Mouse (Mus musculus) frontal cortex, adult 2 months (tissue): ENCODE results near the gene Zbtb18. TPM values are rescaled to one million over a fixed set of nuclear protein-coding genes. Genes with fewer than 3 reads are reported as not detected.

Source experiments
- DNase-seq, 2 experiments: peaks; one replicate each; pipeline ENCODE4 v3.0.0; 2022; ENCODE audit warnings: low spot score in 1 of 2; ENCODE audit errors: extremely low spot score in 1 of 2
- polyA plus RNA-seq: library from polyadenylated mRNA; depleted of rRNA; stranded (reverse); fragments of >200 nt; gene quantifications from 2 replicates; pipeline ENCODE4 v1.2.3, GENCODE M21; 2012; rRNA removed

Zbtb18 gene
- polyA plus RNA-seq: 77.6 and 96.1 TPM in 2 replicates

DNA sequence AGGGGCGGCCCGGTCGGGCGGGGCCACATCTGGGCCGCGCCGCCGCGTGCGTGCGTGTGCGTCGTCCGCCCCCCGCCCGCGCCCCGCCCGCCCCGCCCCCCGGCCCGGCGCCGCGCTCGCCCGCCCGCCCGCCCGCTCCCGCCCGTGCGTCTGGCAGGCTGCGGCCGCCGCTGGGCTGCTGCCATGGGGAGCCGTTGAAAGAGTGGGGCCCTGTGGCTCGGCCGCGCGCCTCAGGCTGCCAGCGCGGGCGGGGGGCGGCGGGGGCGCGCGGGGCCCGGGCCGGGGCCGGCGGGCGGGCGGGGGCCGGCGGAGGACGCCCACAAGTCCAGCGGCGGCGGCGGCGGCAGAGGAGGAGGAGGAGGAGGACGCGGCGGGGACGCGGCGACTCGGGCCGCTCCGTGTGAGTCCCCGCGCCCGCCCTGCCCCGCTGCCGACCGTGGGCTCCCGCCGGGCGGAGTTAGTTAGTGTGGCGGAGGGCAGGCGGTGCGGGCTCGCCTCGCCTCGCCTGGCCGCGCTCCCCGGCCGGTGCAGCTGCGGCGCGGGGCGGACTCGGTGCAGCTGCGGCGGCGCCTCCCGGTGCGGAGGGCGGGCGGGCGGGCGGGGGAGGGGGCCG is at the start of gene Zbtb18:
Gene Zbtb18, plus strand, starts transcription at position 156 of the 613 bp plus-strand sequence.
- no peak for DNase-seq

DNA sequence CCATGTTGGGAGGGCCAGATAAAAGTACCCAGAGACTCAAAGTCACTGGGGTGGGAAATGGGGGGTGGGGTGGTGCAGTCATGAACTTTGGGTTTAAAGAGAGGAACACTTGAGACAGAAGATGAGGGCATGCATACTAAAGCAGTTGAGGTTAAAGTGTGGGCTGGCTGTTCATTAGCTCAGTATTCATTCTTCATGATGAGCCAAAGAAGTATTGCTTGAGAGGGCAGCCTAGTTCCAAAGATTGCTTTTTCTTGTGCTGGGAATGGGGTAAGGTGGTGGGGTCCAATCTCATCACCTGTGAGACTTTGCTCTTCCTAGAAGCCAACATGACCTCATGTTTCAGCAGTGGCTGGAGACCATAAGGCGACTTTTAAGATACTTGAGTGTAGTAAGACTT is 44.7 kb upstream of the Zbtb18 start:
- DNase-seq: no peak

DNA sequence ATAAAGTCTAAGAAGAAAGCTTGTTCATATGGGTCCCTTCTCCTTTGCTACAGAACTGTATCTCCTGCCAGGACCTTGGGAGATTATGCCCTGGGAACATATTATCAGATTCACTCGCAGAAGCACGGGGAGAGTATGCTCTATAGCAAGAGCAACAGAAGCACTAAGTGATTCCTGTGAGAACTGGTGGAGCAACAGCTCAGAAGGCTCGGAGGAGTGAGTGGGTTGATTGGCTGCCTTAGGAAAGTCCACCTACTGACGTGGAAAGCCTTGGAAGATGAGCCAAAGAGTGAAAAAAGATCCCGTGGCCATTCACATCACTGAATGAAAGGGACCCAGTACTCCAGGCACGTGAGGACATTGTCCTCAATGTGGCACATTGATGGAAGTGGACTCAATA is 37.0 kb upstream of the Zbtb18 start:
- peak in 1 of 2 experiments; percentile 66 for DNase-seq

DNA sequence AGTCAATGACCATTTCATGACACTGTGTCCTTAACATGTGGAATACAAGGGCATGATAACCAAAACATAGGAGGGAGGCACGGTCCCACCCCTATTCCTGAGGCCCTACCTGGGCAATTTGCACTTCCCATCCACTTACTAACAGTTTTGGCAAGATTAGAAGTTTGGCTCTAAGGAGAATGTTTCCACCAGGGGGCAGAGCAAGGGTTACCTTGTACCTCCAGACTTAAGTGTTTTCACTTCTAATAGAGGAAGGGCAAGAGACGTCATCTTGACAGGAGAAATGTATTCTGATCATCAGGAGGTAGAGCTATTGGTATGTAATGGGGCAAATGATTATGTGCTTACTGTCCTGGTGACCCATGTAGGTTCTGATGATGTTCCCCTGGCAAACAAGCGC is 33.5 kb upstream of the Zbtb18 start:
- DNase-seq: no peak

DNA sequence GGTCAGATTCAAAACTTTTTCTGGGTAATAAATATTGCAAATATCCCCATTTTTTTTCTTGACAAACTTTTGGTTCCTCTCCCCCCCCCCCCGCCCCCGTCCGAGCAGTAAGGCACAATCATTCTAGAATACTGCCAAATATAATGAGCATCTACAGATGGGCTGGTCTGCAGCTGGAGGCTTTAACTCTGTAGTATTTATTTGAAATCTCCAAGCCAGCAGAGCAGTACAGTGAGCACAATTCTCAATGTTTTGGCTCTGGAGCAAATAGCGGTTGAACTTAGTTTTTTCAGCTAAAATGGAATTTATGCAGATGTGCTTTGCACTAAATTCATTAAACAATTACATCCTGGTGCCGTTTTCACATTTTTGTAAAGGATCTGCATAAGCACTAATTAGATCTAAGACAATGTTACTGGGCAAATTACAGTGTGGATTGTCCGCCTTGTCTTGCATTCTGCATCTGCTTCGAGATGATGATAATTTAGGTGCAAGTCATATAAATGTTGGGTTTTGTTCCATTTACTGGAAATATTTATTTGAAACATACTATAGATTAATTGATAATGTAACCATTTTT is 31.3 kb upstream of the Zbtb18 start:
- no peak for DNase-seq

DNA sequence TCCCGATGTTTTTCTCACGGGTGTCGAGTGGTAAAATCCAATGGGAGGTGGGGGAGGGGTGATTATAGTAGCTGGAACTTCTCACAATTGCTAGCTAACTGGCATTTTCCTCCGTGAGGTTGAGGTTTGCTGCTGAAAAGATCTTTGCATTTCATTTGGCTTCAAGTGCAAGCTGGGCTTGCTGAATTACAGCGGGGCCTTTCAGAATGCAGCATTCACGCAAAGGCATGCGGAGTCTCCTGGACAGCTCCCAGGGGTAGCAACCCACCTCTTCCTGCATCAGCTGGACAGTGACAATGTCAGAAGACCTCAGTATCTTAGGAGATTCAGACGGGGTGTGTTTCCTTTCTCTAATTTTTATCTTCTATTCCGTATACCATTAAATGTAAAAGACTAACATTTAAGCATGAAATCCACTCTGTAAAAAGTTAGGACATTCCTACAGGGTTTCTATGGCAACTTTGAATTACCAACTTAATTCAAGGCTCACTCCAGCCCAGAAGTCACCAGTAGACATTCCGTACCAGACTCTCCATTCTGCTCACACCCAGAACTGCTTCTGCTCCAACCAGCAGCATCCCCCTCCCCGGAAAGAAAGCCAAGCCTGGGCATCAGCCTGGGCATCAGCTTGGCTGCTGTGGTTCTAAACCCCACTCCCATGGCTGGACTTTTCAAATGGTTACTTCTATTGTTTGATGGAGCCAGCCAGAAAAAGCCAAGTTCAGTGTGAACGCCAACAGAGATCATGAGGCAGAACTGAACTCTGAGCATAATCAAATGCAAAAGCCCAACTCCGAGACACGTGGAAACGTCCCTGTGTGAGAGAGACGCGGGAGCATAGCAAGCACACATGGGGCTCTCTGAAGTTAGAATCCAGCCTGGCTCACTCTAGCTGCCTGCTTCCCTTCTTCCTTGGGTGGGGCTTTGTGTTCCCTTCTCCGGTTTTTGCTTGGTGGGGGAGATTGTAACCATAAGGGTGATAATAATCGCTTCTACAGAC is 30.5 kb upstream of the Zbtb18 start:
- no peak for DNase-seq

DNA sequence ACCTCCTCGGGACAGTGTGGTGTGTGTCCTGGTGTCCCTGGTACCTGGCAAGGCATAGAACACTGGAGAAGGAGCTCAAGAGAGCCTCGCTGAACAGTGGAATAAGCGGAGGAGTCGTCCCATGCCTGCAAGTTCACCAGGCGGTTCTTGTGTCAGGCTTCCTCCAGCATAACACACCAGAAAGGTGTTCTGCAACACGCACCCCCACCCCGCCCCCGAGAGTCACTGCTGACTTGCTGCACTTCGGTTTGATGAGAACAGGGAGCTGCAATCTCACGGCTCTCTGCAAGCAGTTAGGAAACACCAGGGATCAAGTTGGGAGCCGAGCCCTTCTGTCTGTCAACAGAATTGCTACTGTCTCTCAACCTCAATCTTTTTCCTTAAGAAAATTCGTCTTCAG is 22.8 kb upstream of the Zbtb18 start:
- no peak for DNase-seq

DNA sequence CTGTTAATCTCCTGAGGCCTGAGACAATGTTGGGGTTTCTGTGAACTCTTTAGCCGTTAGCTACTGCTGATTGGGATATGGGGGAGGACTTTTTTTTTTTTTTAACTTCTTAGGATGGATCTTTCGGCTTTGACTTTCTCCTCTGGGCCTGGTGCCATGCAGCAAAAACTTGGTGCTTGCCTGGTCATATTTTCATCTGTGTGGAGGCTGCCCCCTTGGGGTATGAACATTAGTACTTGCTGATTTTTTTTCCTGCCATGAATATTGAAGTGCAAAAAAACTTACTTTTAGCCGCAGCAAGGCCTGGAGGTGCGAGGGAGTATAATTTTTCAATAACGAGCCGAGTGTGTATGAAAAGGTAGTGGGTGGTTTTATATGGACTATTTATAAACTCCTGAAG is 22.0 kb upstream of the Zbtb18 start:
- DNase-seq: peak in 1 of 2 experiments; percentile 53

DNA sequence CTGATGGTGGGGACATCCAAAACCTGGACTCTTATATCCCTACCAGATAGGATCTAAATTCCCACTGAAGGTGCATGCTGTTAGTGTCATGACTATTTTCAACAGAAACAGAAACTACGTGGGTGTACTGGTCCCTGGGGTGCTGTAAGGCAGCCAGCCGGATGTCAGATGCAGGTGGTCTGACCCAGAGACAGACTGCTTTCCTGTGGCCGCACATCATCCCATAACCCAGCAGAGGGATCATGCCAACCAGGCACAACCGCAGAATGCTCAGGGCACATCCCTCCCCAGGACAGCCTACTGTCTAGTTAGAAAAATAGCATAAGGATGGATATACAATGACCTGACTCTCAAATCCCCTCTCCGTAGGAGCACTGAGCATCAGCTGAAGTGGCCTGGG is 14.3 kb upstream of the Zbtb18 start:
- DNase-seq: no peak

DNA sequence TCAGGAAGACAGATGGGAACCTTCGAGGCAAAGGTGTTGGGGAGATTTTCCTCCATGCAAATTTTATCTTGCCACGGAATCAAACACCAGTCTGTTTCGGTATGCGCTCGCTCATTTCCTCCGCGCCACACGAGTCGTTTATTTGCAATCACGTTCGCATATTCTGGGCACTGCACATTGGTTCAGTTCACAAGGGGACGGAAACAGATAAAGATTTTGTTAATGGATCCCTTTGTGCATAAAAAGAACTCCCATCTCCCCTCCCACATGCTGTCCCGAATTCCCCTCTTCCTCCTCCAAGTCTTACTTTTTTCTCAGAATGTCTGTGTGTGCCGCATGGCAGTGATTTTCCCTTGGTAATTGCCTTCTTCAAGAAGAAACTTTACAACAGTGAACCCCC is 13.8 kb upstream of the Zbtb18 start:
- no peak for DNase-seq

DNA sequence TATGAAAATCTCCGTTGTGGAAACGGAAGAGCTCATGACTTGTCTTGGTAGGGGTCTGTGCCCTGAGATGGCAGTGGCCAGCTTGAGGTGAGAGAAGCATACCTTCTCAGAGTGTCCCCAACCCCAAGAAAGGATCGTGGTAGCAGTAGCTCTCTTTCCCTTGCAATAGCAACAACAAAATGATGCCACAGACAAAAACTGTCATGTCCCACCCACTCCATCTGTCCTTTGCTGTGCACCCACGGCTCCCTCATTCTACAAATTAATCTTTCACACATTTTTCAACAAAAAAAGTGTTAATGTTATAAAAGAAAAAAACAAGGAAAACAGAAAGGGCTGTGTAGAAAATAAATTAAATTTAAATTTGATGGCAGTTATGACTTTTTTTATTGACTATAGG is 13.1 kb upstream of the Zbtb18 start:
- no peak for DNase-seq

DNA sequence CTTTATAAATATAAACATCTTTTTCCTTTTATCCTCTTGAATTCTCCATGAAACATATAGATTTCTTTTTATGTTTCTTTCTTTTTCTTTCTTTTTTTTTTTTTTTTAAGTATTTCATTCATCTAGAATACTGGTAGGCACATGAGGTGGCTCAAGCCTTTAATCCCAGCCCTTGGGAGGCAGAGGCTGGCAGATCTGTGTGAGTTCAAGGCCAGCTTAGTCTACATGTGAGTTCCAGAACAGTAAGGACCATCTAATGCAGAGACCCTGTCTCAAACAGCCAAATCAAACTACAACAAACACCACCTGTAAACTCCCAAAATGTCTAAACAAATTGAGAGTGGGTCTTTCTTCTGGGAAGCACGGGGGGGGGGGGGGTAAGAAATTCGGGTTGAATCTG is 1.7 kb upstream of the Zbtb18 start:
- DNase-seq: no peak

DNA sequence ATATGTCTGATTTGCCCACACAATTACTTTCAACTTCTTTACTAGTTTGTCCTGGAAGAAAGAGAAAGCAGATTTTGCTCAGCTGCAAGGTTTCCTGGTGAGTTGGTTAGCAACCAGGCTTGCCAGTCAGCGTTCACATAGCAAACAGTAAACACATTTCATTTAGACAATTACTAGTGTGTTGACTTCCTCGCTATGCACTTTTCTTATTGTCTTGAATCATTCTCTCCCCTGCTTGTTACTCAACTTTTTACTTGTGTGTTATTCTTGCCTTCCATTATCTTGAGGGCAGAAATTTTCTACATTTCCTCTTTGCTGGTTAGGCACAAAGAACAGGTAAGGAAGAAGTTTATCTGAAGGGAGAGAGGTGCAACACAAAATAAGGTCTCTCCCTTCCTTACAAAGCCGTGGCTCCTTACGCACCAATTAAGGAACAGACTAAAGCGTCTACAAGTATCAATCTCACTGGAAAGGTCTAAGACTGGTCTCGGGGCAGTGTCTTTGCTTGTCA is 1.1 kb upstream of the Zbtb18 start:
- no peak for DNase-seq

DNA sequence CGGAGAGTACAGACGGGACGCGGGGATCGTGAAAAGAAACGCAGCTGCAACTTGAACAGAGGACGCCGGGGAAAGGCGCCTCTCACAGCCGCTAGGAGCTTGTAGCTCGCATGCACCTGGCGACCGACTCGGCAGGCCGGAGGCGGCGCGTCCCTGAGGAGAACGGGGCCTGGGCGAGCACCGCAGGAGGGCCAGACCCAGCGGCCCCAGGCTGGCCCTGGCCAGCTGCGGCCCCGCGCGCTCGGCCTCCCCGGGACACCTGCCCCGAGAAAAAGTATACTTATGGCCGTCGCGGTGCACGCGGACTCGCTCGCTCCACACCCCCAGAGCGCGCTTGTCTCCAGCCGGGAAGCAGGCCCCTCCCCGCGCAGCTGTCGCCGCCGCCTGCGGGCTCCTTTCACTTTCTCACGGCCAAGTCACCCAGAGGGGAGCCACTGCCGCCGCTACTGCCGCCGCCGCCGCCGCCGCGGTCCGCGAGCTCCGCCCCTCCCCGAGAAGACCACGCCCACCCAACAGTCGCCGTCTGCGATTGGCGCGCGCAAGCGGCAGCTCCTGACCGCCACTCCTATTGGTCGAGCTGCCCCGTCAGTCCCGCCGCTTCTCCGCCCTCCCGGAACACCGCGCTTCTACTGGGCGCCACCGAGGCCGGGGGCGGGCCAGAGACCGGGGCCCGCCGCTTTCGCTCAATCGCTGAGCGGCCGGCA is 507 bp upstream of the Zbtb18 start:
- peak; percentile 94 to 97 for DNase-seq

DNA sequence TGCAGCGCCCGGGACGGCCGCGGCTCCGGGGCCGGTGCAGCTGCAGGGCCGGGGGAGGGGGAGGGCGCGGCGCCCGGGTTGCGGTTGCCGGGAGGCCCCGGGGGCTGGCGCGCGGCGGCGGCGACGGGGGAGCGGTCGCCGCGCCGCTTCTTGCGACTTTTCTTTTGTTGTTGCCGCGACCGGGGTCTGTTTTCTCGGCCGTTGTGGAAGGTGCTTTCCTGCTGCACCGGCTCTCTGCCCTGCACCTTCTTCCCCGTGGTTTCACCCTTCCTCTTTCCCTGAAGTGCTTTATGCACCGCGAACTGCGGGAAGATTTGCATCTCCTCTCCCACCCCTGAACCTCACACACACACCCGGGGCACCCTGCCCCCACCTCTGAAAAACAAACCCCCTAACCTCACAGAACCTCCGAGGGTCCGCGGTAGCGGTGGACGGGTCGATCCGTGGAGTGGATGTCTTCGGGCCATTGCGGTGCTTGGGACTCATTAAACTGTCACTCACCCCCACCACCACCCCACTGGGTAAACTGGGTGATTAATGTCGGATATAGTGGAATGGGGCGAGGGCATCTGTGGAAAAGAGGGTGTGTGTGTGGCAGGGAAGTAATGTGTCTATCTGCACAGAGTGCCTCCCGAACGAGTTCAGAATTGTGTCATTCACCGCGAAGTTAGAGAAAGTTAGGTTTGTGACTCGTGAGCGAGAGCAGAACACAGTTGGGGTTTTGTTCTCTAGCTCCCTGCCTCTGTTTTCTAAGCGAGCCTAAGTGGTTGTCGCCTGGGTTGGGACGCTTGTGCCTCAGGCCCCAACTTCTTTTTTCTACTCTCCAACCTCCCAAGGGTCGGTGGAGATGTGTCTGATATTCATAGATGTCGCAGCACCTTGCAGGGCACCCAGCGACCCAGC is 921 bp downstream of the Zbtb18 start:
- no peak for DNase-seq

DNA sequence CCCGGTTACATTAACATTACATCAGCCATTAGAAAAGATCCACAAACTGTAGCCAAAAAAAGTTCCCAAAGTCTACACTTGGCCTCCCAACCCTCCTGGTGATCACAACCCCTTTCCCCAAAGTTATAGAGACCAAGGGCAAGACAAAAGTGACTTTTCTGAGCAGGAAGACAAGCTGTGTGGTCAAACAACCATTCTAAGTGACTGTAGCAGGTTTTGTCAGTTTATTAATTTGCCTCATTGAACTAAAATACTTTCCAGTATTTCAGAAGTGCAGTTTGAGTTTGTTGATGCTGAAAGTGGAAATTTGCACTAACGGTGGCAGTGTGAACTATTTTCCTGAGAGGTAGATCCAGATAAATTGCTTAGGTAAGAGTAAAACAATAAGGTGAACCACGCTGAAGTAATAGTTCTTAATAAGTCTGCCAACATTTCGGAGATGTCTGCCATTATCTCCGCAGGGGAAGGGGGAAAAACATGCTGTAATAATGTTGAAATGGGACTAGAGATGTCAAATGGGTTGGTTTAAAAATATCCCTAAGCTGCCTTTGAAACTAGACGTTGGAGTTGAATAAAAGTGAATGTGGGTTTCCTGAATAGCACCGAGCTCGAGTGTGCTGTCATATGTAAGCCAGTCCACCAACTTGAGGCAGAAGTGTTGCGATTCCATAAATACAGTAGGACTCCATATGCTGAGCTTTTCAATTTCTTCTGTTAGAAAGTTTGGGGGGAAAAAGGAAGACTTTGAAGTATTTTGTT is 1.8 kb downstream of the Zbtb18 start:
- no peak for DNase-seq

DNA sequence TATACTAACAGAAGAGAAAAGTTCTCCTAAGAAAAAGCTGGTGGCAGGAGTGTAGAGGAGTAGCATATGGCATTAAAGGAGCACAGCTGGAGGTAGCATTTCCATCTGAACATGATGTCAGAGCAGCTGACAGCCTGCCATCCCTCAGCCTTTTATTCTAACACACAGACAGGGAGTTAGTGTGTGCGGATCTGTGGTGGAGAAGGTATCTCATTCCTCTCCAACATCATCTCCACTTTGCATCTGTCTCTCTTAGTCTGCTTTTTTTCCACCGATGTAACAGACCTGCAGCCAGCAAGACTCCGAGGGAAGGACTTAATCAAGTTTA is 2.3 kb downstream of the Zbtb18 start:
- DNase-seq: peak in 1 of 2 experiments; percentile 69

DNA sequence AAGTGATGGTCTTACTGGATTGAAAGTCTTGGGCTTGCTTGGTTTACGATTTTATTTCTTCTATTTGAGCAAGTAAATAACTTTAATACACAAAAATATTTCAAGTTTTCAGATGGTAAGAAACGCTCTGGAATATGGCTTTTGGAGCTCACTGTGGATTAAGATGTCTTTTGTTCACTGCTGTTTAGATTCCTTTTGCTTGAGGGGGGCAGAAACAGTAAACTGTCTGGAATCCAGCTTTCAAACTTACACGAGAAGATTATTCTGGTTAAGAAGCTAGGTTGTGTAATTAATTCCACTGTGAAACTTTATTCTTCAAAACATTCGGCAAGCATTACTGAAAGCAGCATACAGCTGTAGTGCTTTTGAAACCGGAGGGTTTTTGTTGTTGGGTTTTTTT is 2.8 kb downstream of the Zbtb18 start:
- DNase-seq: no peak

DNA sequence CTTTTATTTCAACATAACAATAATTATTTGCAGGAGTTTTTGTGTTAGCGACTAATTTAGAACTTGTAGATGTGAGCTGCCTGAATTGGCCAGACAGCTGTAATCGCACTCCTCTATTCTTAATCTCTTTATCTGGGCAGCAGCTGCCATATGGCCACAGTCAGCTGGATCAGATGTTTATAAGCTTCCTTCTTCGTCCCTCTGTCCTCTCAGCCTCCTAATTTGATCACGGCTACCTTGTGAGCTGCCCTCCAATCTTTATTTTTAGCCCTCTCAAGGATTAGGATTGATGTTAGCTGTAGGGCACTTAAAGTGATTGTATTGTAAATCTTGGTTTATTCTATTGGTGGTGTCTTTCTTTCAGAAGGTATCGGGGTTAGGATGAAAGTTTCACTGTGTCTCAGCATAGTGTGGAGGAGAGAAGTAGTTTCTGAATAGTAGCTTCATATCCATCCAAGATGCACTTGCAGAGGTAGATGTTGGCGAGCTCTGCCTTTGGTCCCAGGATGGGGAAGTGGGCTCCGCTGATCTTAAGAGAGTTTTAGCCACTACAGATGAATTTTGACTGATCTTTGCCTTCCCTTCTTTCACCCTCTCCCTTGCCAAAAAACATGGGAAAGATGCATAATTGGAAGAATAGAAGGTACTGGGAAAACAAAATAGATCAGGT is 3.4 kb downstream of the Zbtb18 start:
- no peak for DNase-seq
